Mouse (Mus musculus): ENCODE data around the gene Ing4.
A peak's percentile ranks its signal among the peaks of the same experiment; 100 is the strongest.

Gene Ing4

GRCm38 (mm10) chr6:125092372-125092771 lies 52.8 kb downstream of the Ing4 start:
- no peak for DNase-seq (ENCODE audit: low read depth)

GRCm38 (mm10) chr6:125094843-125095242 lies 55.3 kb downstream of the Ing4 start:
- no peak for DNase-seq (ENCODE audit: low read depth)

- DNase-seq (ENCODE audit: low read depth) = peak; percentile 82
Observed at GRCm38 (mm10) chr6:125095391-125096278, 56.1 kb downstream of the Ing4 start, which contains the start of gene Chd4. Chd4 (plus strand) TSS chr6:125095981.

- no peak for DNase-seq (ENCODE audit: low read depth)
Observed at GRCm38 (mm10) chr6:125096279-125096596, 56.7 kb downstream of the Ing4 start.

DNA sequence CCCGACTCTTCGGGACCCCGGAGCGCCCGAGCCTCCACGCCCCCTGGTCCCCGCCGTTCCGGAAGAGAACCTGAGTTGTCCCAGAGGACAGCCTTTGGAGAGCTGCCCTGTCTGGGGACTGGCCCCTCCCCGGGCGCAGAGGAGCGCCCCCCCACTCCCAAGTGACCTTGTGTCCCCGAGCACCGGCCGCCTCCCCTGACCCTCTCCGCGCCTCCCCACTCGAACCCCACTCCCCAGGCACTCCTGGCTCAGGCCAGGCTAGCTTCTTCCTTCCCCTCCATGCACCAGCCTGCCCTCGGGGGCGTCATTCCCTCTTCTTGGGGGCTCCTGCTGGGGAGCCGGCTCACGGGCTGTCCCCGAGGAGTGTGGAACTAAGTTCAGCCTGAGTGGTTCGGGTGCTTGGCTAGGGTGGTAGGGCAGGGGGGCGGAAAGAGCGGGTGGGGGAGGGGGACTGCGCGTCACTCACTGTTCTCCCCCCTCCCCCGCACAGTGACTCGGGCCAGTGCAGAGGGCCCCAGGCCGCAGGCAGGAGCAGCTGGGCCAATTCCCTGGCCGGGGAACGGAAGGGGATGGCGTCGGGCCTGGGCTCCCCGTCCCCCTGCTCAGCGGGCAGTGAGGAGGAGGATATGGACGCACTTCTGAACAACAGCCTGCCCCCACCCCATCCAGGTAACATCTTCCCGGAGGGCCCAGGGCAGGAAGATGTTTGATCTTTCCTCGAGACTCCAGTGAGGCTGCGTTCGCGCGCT lies 57.2 kb downstream of the Ing4 start:
- DNase-seq (ENCODE audit: low read depth) = no peak

GRCm38 (mm10) chr6:125097346-125097689 lies 57.8 kb downstream of the Ing4 start:
- DNase-seq (ENCODE audit: low read depth) = no peak

DNA sequence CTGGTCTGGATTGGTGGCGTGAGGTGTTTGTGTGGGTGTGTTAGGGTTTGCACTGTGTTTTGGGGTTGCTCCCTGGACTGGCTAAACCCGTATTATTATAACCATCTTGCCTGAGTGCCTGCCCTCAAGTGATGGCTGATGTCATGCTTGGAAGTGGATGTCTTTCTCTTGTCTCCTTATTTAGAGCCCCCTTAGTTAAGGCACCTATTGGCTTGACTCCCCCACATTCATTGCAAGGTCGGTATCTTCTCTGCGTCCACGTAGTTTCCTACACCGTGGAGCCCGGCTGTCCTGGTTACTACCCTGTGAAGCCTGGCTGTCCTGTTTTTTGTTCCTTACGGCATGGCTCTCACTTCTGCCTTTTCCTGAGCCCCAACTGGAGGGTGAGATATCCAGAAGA lies 58.4 kb downstream of the Ing4 start:
- no peak for DNase-seq (ENCODE audit: low read depth)

DNA sequence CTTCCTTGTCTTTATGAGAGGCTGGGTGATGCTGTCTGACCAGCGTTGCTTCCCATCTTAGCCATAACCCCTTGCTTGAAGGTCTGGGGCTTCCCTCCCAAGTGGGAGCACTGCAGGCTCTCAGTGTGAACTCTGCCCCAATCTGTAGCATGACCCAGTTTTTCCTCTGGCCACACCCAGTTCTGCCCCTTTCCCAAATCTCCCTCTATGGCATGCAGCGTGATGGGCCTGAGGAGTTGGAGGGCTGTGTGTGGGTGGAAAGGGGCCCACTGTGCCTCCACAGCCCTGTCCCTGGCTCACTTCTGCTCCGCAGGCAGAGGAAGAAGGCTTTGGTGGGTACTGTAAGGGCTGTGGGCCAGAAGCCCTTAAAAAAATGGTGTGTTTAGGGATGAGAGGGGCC lies 59.0 kb downstream of the Ing4 start:
- DNase-seq (ENCODE audit: low read depth) = no peak

Data from c-Kit-positive CD71-positive TER-119-negative erythroid progenitor cells, embryonic 14.5 days (primary cell).